Comparison of ENCODE assay signal across 8 mouse cellular contexts in the genomic region with DNA sequence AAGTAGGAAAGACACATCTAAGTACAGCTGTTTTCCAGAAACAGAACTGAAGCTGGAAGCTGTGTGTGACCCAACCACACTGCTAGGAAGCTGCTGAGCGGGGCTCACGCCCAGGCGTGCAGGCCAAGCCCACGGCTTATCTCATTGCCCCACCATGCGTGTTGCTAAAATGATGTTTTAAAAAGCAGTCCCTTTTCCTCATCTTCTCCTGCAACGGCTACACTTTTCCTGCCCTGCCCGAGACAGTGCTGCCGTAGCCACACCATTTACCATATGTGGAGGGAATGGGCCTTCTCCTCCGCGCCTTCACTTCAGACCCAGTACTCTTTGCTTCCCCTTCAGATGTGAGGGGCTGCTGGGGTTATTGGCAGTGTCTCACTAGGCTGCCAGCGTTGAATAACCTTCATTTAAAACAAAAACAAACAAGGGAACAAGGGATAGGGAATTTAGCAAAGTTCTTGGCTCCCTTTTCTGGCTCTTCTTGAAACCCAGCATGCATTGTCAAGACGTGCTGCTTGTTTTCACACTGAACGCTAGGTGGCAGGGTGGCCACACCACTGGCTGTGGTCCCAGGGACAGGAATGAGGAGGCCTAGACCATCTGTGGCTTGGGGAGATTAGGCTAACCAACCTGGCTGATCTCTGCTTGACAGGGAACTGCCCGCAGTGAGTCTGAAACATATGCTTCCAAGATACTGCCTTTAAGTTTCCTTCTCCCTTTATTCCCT.
A peak's percentile ranks its signal among the peaks of the same experiment; 100 is the strongest.
DNase-seq lines count a peak whose midpoint lies in the region; ATAC-seq and TF ChIP-seq lines count a peak whose summit lies in the region.

No protein-coding gene starts in this region.

- peak; percentile 89 for DNase-seq in G1E (ENCODE audit: low spot score)
- DNase-seq in cerebellum, adult 18-20 months, result peak; percentile 90 to 91
- peak; percentile 91 for DNase-seq in heart, postnatal 4 days
- DNase-seq in layer of hippocampus, adult 8-10 months (ENCODE audit: low spot score in 2 of 2), result peak; percentile 71 to 72
- peak; percentile 81 for DNase-seq in ovary, adult 18-20 months (ENCODE audit: low spot score)
- peak; percentile 82 for DNase-seq in thymus, postnatal 0 days (ENCODE audit: low spot score)

- H3K4me1 ChIP-seq in G1E (ENCODE audit: insufficient read depth, low read depth, low read length), result peaks cover 66% of the 10 kb centered on the region
- H3K4me1 ChIP-seq in forebrain, embryonic 16.5 days (replicated peaks; ENCODE audit: control insufficient read depth, insufficient read depth, low read length), result peaks cover 27% of the 10 kb centered on the region
- H3K4me1 ChIP-seq in lung, embryonic 15.5 days, result peaks cover 56% of the 10 kb centered on the region

- no peaks in the 10 kb centered on the region for H3K9me3 ChIP-seq in G1E (replicated peaks)
- H3K9me3 ChIP-seq in forebrain, embryonic 16.5 days (ENCODE audit: control insufficient read depth, low read length), result no peaks in the 10 kb centered on the region
- no peaks in the 10 kb centered on the region for H3K9me3 ChIP-seq in lung, embryonic 15.5 days

- H3K9ac ChIP-seq in forebrain, embryonic 16.5 days (replicated peaks; ENCODE audit: low read depth, low read length), result no peak overlapping the region
- H3K9ac ChIP-seq in lung, embryonic 15.5 days, result no peak overlapping the region

- TF ChIP-seq CTCF in G1E (IDR thresholded peaks at IDR 0.05; ENCODE audit: low read depth, low read length), result peak; percentile 80

- H3K36me3 ChIP-seq in G1E (replicated peaks), result no peaks in the 10 kb centered on the region
- no peaks in the 10 kb centered on the region for H3K36me3 ChIP-seq in forebrain, embryonic 16.5 days (ENCODE audit: control insufficient read depth, insufficient read depth)
- H3K36me3 ChIP-seq in lung, embryonic 15.5 days, result no peaks in the 10 kb centered on the region

- no peak overlapping the region for H3K4me2 ChIP-seq in forebrain, embryonic 16.5 days (ENCODE audit: low read length)
- H3K4me2 ChIP-seq in lung, embryonic 15.5 days, result no peak overlapping the region

- WGBS in forebrain, embryonic 16.5 days, result 37% methylated on average over 14 of the region's 14 CpGs
- WGBS in lung, embryonic 15.5 days, result 39% methylated on average over 14 of the region's 14 CpGs

- H3K27ac ChIP-seq in forebrain, embryonic 16.5 days (ENCODE audit: low read length), result peak overlapping the region; percentile 62
- H3K27ac ChIP-seq in lung, embryonic 15.5 days, result peak overlapping the region; percentile 84

- H3K27me3 ChIP-seq in G1E (ENCODE audit: insufficient read depth, low read length), result no peaks in the 10 kb centered on the region
- no peaks in the 10 kb centered on the region for H3K27me3 ChIP-seq in forebrain, embryonic 16.5 days (replicated peaks; ENCODE audit: control insufficient read depth, insufficient read depth, low read length)
- no peaks in the 10 kb centered on the region for H3K27me3 ChIP-seq in lung, embryonic 15.5 days

- H3K4me3 ChIP-seq in G1E (ENCODE audit: low read depth, low read length), result peak overlapping the region; percentile 60; the same call in 1 of the 2 replicates
- H3K4me3 ChIP-seq in forebrain, embryonic 16.5 days (replicated peaks; ENCODE audit: low read length), result no peak overlapping the region
- no peak overlapping the region for H3K4me3 ChIP-seq in lung, embryonic 15.5 days

- peak; percentile 93 for ATAC-seq in G1E (ENCODE audit: extremely low read depth, insufficient number of reproducible peaks, low FRiP score, poor library complexity, severe bottlenecking)
- peak; percentile 96 for ATAC-seq in forebrain, embryonic 16.5 days
- ATAC-seq in lung, embryonic 15.5 days (ENCODE audit: borderline replicate concordance, extremely low read depth, low FRiP score, low TSS enrichment), result peak; percentile 88
